Mouse (Mus musculus): Measurements from ENCODE around the gene Myo1e. TPM values are rescaled to one million over a fixed set of nuclear protein-coding genes. Genes with fewer than 3 reads are reported as not detected.

The Myo1e gene
- total RNA-seq, 2 experiments from 2014 or later, result 17.9 to 19.5 TPM

- DNase-seq, result no peak
Observed at GRCm38 (mm10) chr9:70220461-70221170, 13.5 kb downstream of the Myo1e start.

GRCm38 (mm10) chr9:70223142-70223541, 16.0 kb downstream of the Myo1e start:
- DNase-seq, result no peak

GRCm38 (mm10) chr9:70224046-70224445, 16.9 kb downstream of the Myo1e start:
- DNase-seq, result no peak

GRCm38 (mm10) chr9:70226359-70226758, 19.2 kb downstream of the Myo1e start:
- no peak for DNase-seq

- DNase-seq, result no peak
Observed at GRCm38 (mm10) chr9:70229823-70230222, 22.7 kb downstream of the Myo1e start.

GRCm38 (mm10) chr9:70232044-70233010, 25.2 kb downstream of the Myo1e start:
- DNase-seq, result no peak

- DNase-seq, result no peak
Observed at GRCm38 (mm10) chr9:70237136-70237535, 30.0 kb downstream of the Myo1e start.

- no peak for DNase-seq
Observed at GRCm38 (mm10) chr9:70237561-70237960, 30.4 kb downstream of the Myo1e start.

GRCm38 (mm10) chr9:70238391-70238790, 31.2 kb downstream of the Myo1e start:
- no peak for DNase-seq

GRCm38 (mm10) chr9:70239229-70239628, 32.1 kb downstream of the Myo1e start:
- DNase-seq, result no peak

GRCm38 (mm10) chr9:70240703-70241410, 33.7 kb downstream of the Myo1e start:
- no peak for DNase-seq

GRCm38 (mm10) chr9:70241411-70241961, 34.3 kb downstream of the Myo1e start:
- no peak for DNase-seq

GRCm38 (mm10) chr9:70242112-70242862, 35.1 kb downstream of the Myo1e start:
- peak; percentile 77 for DNase-seq

- DNase-seq, result no peak
Observed at GRCm38 (mm10) chr9:70243241-70243640, 36.1 kb downstream of the Myo1e start.

- no peak for DNase-seq
Observed at GRCm38 (mm10) chr9:70243708-70244107, 36.6 kb downstream of the Myo1e start.

- no peak for DNase-seq
Observed at GRCm38 (mm10) chr9:70244115-70244514, 37.0 kb downstream of the Myo1e start.

- peak; percentile 23 for DNase-seq
Observed at GRCm38 (mm10) chr9:70245040-70245439, 37.9 kb downstream of the Myo1e start.

GRCm38 (mm10) chr9:70246427-70246826, 39.3 kb downstream of the Myo1e start:
- DNase-seq, result no peak

GRCm38 (mm10) chr9:70248046-70248445, 40.9 kb downstream of the Myo1e start:
- DNase-seq, result no peak

- DNase-seq, result no peak
Observed at GRCm38 (mm10) chr9:70248826-70249225, 41.7 kb downstream of the Myo1e start.

GRCm38 (mm10) chr9:70249881-70250681, 42.9 kb downstream of the Myo1e start:
- DNase-seq, result peak; percentile 49
